Mouse (Mus musculus) MEL (cell line): Measurements from ENCODE around the gene Dnajc7.

Experiments used
- CHD2 ChIP-seq: IDR thresholded peaks from 2 replicates; pipeline ENCODE4 v1.6.1; 2011; ENCODE audit warnings: low read length, improper control_type of control experiment
- GATA1 ChIP-seq: IDR thresholded peaks from 2 replicates; pipeline ENCODE4 v1.6.1; 2011; ENCODE audit warnings: low read depth, low read length, improper control_type of control experiment
- MAFK ChIP-seq: IDR thresholded peaks from 2 replicates; pipeline ENCODE4 v1.6.1; 2011; ENCODE audit warnings: low read depth, mild to moderate bottlenecking, low read length, improper control_type of control experiment, borderline replicate concordance
- MYB ChIP-seq: IDR thresholded peaks from 2 replicates; pipeline ENCODE4 v1.6.1; 2011; ENCODE audit warnings: mild to moderate bottlenecking, low read depth, low read length, improper control_type of control experiment

- TF ChIP-seq GATA1 (no peak), MAFK (no peak), CHD2 (no peak), MYB (no peak)
These were observed 34.8 kb downstream of the Dnajc7 start for GRCm38 (mm10) chr11:100585148-100585547.
